Mouse (Mus musculus) lung, embryonic 16.5 days (tissue): ENCODE results near the gene Celf1. TPM values are rescaled to one million over a fixed set of nuclear protein-coding genes. Genes with fewer than 3 reads are reported as not detected.
A peak's percentile ranks its signal among the peaks of the same experiment; 100 is the strongest.
"Not testable (repeated sequence)": the region's sequence is repeated elsewhere in the genome, so short reads cannot be mapped to it uniquely, and the experiment has no call there.

Source experiments
- ATAC-seq: fragments of 200-750 bp; cut with Nextera tagmentation; 2 replicates; pipeline ENCODE4 v1.8.0; 2017; ENCODE audit warnings: low read depth, mild to moderate bottlenecking, moderate library complexity
- H3K27ac ChIP-seq: fragments of 300-500 bp; sonication (generic); 2 replicates; pipeline ENCODE4 v1.5.1; 2014; ENCODE audit warnings: mild to moderate bottlenecking, control low read depth, low read length
- H3K27me3 ChIP-seq: fragments of 300-500 bp; sonication (generic); 2 replicates; pipeline ENCODE4 v1.6.1; 2014; ENCODE audit warnings: low read depth, low read length, mixed read lengths; ENCODE audit not compliant: control insufficient read depth, insufficient read depth
- H3K36me3 ChIP-seq: fragments of 300-500 bp; sonication (generic); 2 replicates; pipeline ENCODE4 v1.6.1; 2014; ENCODE audit warnings: low read length; ENCODE audit not compliant: control insufficient read depth, insufficient read depth
- H3K4me1 ChIP-seq: fragments of 300-500 bp; sonication (generic); replicated peaks from 2 replicates; pipeline ENCODE4 v1.6.1; 2014; ENCODE audit warnings: low read length, mixed read lengths; ENCODE audit not compliant: control insufficient read depth, insufficient read depth
- H3K4me2 ChIP-seq: fragments of 300-500 bp; sonication (generic); 2 replicates; pipeline ENCODE4 v1.6.1; 2014; ENCODE audit warnings: low read depth, low read length, control low read depth
- H3K4me3 ChIP-seq: fragments of 300-500 bp; sonication (generic); 2 replicates; pipeline ENCODE4 v1.5.1; 2014; ENCODE audit warnings: mild to moderate bottlenecking, low read length, control low read depth
- H3K9ac ChIP-seq: fragments of 300-500 bp; sonication (generic); 2 replicates; pipeline ENCODE4 v1.6.1; 2014; ENCODE audit warnings: low read length, control low read depth
- H3K9me3 ChIP-seq: fragments of 300-500 bp; sonication (generic); 2 replicates; pipeline ENCODE4 v1.6.1; 2016; ENCODE audit warnings: low read length; ENCODE audit not compliant: control insufficient read depth
- WGBS: fragments of 180-500 bp; shearing (Covaris S2); extraction: QIAGEN DNeasy Blood & Tissue Kit; methylation state at CpG from one replicate; pipeline ENCODE4 v1.1.7; 2014; 5-methylcytosine and 5-hydroxymethylcytosine counted together
- polyA plus RNA-seq: library from polyadenylated mRNA; unstranded; fragments of >200 nt; fragmentation: Nextera tagmentation; extraction: Ambion mirVana; gene quantifications from 2 replicates; pipeline ENCODE4 v1.2.1, GENCODE M21; 2015

Gene Celf1
- polyA plus RNA-seq, 1 experiment from 2014 or later: 71.6 TPM

DNA sequence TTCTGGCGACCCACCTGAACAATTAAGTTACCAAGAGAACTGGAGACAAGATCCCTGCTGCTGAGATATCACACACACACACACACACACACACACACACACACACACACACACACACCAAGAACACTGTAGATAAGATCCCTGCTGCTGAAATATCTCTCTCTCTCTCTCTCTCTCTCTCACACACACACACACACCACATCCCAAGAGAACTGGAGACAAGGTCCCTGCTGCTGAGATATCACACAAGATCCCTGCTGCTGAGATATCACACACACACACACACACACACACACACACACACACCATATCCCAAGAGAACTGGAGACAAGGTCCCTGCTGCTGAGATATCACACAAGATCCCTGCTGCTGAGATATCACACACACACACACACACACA, 105.6 kb downstream of the Celf1 start:
- H3K4me1 ChIP-seq, H3K27me3 ChIP-seq, H3K9me3 ChIP-seq, H3K9ac ChIP-seq, ATAC-seq, H3K27ac ChIP-seq, H3K36me3 ChIP-seq, H3K4me2 ChIP-seq, H3K4me3 ChIP-seq: not testable (repeated sequence)
- 68% methylated on average over 1 of the region's 1 CpGs for WGBS

DNA sequence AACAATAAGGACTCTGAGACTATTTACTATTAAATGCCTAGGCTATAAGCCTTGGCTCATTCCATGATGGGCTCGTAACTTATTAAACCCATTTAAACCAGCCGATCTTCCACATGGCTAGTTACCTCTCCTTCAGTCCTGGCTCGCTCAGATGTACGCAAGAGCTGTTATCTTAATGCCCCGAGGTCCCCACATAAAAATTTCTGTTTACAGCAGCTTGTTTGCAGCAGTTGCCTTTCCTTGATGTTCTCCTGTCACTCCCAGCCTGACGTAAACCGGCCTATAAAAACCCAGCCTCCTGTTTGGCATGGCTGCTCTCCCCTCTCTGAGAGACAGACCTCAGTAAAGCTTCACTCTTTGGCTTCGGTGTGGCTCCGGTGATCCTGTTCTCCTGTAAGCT, 107.2 kb downstream of the Celf1 start:
- Histone ChIP-seq H3K9me3 (no peaks in the 10 kb centered on the region), H3K27ac (no peak overlapping the region), H3K4me3 (no peak overlapping the region), H3K4me2 (no peak overlapping the region), H3K9ac (no peak overlapping the region), H3K27me3 (no peaks in the 10 kb centered on the region), H3K36me3 (no peaks in the 10 kb centered on the region), H3K4me1 (no peaks in the 10 kb centered on the region)
- 74% methylated on average over 9 of the region's 9 CpGs for WGBS
- ATAC-seq: no peak

DNA sequence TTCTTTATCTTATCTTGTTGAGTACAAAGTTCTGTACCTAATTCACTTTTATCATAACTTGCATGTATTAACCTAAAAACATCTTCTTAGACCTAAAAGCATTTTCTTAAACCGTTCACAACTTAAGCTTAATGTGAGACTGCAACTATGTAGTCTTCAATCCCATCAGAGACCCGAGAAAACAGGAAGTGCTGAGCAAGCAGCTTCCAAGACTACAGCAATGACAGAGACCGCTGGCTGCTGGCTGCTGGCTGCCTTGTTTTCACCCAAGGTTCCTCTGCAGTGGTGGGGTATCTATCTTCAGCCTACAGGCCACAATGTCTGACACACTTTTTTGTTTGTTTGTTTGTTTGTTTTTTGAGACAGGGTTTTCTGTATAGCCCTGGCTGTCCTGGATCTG, 111.7 kb downstream of the Celf1 start:
- no peak overlapping the region for H3K4me3 ChIP-seq
- H3K27ac ChIP-seq: no peak overlapping the region
- ATAC-seq: no peak
- H3K9me3 ChIP-seq: no peaks in the 10 kb centered on the region
- peaks cover 7% of the 10 kb centered on the region for H3K4me1 ChIP-seq
- H3K36me3 ChIP-seq: peaks cover 12% of the 10 kb centered on the region; the same call in 1 of the 2 replicates
- 73% methylated on average over 3 of the region's 3 CpGs for WGBS
- H3K9ac ChIP-seq: no peak overlapping the region
- no peak overlapping the region for H3K4me2 ChIP-seq
- no peaks in the 10 kb centered on the region for H3K27me3 ChIP-seq

DNA sequence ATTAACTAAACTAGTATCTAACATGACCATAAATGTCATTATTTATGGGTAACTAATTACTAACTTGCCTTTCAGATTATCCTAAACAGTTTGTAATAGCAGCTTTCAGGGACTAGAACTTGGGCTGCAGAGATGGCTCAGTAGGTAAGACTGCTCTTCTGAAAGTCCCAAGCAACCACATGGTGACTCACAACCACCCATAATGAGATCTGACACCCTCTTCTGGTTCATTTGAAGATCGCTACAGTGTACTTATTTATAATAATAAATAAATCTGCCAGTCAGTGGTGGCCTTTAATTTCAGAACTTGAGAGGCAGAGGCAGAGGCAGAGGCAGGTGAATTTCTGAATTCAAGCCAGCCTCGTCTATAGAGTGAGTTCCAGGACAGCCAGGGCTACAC, 112.6 kb downstream of the Celf1 start:
- H3K4me1 ChIP-seq: peaks cover 7% of the 10 kb centered on the region
- no peak overlapping the region for H3K4me3 ChIP-seq
- WGBS: 35% methylated on average over 2 of the region's 2 CpGs
- peaks cover 19% of the 10 kb centered on the region for H3K36me3 ChIP-seq
- H3K27ac ChIP-seq: no peak overlapping the region
- H3K9me3 ChIP-seq: no peaks in the 10 kb centered on the region
- no peak for ATAC-seq
- no peak overlapping the region for H3K4me2 ChIP-seq
- H3K9ac ChIP-seq: no peak overlapping the region
- H3K27me3 ChIP-seq: no peaks in the 10 kb centered on the region

DNA sequence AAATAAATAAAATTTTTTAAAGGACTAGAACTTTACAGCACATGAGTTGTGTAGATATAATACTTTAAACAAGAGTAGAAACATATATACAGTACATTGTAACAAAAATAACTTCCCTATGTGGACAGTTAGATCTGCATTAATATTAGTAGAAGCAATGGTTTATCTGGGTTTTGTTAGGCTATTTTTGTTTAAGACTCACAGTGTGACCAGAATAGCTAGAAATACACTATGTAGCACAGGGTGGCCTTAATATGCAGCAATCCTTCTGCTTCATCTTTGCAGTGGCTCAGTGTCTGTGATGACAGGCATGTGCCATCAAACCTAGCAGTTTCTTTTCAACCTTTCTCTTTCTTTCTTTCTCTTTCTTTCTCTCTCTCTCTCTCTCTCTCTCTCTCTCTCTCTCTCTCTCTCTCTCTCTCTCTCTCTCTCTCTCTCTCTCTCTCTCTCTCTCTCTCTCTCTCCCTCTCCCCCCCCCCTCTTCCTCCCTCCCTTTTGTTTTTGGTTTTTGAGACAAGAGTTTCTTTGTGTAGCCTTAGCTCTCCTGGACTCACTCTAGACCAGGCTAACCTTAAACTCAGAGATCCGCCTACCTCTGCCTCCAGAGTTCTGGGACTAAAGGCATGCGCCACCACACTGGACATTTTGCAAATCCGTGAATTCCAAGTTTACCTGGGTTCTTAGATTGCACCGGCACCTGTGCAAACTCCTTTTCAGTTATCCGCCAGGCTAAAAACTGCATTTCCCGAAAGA, 113.2 kb downstream of the Celf1 start:
- H3K9me3 ChIP-seq: no peaks in the 10 kb centered on the region
- H3K27me3 ChIP-seq: no peaks in the 10 kb centered on the region
- 0% methylated on average over 6 of the region's 6 CpGs for WGBS
- peak; percentile 60 for ATAC-seq
- H3K27ac ChIP-seq: no peak overlapping the region
- peak overlapping the region; percentile 61 for H3K9ac ChIP-seq
- H3K4me1 ChIP-seq: peaks cover 7% of the 10 kb centered on the region
- H3K4me3 ChIP-seq: peak overlapping the region; percentile 85
- peaks cover 23% of the 10 kb centered on the region for H3K36me3 ChIP-seq
- peak overlapping the region; percentile 56 for H3K4me2 ChIP-seq

DNA sequence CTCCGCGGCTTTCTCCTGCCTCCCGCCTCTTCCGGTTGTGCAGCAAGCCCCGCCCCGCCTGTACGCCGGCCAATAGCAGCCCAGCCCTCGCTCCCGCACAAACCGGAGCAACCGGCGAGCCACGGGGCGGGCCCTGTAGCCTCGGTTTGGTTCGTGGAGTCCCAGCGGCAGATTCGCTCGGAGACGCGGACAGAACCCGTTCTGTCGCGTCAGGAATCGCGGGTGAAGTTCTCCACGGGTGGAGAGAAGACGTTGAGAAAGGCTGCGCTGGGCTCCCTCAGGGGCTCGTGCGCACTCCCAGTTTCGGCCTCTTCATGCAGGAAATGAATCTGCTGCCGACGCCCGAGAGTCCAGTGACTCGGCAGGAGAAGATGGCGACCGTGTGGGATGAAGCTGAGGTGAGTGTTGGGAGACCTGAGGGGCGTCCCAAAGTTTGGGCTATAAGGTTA, 113.8 kb downstream of the Celf1 start, which contains the start of gene Psmc3:
Gene Psmc3 (plus strand): TSS at position 76 of the 449 bp plus-strand sequence.
- ATAC-seq: peak; percentile 99
- H3K27me3 ChIP-seq: no peaks in the 10 kb centered on the region
- peak within 1 kb of the TSS; percentile 85 for H3K9ac ChIP-seq
- peaks cover 29% of the 10 kb centered on the region for H3K36me3 ChIP-seq
- WGBS: under 1% methylated on average over 40 of the region's 40 CpGs
- H3K9me3 ChIP-seq: no peaks in the 10 kb centered on the region
- H3K4me1 ChIP-seq: peaks cover 7% of the 10 kb centered on the region
- H3K4me3 ChIP-seq: peak within 1 kb of the TSS; percentile 85
- H3K27ac ChIP-seq: peak within 1 kb of the TSS; percentile 79
- peak within 1 kb of the TSS; percentile 71 for H3K4me2 ChIP-seq

DNA sequence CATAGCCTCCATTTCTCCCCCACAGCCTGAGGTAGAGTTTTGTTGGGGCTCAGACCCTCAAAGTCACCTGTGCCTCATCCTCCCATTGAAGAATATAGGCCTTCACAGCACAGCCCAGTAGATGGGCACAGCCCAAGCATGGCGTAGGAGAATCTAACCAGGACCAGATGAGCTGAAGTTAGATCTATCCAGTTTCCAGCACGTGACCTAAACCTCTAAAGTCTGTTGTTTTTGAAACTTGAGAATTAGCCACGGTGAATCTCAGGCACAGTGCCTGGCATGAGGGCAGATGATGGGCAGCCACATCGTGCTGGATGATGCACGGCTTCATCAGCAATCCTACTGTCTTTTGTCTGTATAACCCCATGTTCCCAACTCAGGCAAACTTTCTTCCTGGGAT, 118.3 kb downstream of the Celf1 start:
- no peak overlapping the region for H3K9ac ChIP-seq
- ATAC-seq: no peak
- H3K4me2 ChIP-seq: no peak overlapping the region
- 83% methylated on average over 5 of the region's 5 CpGs for WGBS
- no peaks in the 10 kb centered on the region for H3K9me3 ChIP-seq
- H3K27ac ChIP-seq: no peak overlapping the region
- H3K36me3 ChIP-seq: peaks cover 53% of the 10 kb centered on the region
- H3K27me3 ChIP-seq: no peaks in the 10 kb centered on the region
- H3K4me3 ChIP-seq: no peak overlapping the region
- H3K4me1 ChIP-seq: peaks cover 7% of the 10 kb centered on the region

DNA sequence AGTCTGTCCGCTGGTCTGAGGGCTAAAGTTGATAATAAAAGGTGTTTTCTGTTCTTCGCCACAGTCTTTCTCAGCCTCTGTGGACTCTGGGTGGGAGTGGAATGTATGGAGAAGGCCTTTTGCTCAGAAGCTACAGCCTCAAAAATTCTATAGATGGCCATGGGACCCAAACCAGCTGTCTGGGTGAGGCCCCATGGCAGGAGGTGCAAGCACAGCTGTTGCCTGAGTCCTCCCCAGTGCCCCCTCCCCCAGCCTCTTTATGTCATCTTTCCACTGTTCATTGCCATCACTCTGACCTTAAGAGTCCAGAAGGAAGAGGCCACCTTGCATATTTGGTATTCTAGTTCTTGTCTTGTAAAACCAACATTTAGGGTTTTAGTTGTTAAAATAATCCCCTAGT, 119.2 kb downstream of the Celf1 start:
- Histone ChIP-seq H3K4me2 (no peak overlapping the region), H3K9ac (no peak overlapping the region), H3K9me3 (no peaks in the 10 kb centered on the region), H3K36me3 (peaks cover 54% of the 10 kb centered on the region), H3K27me3 (no peaks in the 10 kb centered on the region), H3K4me1 (peaks cover 7% of the 10 kb centered on the region), H3K27ac (no peak overlapping the region), H3K4me3 (no peak overlapping the region)
- WGBS: 93% methylated on average over 2 of the region's 2 CpGs
- ATAC-seq: no peak

DNA sequence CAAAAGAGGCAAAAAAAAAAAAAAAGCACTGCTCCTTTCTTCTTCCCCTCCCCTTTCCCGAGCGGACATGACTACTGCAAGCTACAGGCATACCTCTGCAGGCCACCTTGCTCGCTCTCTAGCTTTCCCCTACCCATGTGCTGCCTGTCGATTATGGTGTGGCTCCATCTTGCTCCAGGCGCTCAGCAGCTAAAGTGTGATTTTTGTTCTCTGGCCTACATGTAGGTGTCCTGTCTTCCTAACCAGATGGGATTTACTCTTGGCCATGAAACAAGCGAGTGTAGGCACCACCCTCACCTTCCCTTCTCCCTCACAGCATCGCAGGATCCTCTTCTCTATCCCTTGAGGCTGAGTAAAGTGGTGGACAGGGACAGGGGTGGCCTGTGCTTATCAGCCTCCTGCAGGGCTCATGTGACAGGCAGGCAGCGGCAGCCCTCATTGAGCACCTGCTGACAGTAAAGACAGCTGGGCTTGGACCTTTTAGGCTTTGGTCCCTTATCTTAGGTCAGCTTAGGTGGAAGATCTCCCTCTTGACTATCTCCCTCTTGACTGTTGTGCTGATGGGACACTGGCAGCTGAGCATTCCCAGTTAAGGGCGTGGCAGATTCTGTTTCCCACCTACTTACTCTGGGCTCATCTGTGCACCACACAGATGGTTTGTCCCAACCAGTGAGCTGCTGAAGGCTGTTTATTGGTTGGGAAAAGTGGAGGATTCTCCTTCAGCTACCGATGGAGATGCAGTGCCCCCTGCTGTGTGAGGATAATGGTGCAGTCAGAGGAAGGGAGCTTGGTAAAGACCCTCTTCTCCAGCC, 120.6 kb downstream of the Celf1 start:
- H3K4me1 ChIP-seq: no peaks in the 10 kb centered on the region
- H3K36me3 ChIP-seq: peaks cover 51% of the 10 kb centered on the region
- no peak overlapping the region for H3K4me3 ChIP-seq
- ATAC-seq: no peak
- H3K27ac ChIP-seq: no peak overlapping the region
- H3K9me3 ChIP-seq: no peaks in the 10 kb centered on the region
- H3K9ac ChIP-seq: no peak overlapping the region
- no peaks in the 10 kb centered on the region for H3K27me3 ChIP-seq
- H3K4me2 ChIP-seq: no peak overlapping the region
- WGBS: 72% methylated on average over 10 of the region's 10 CpGs
